Mouse (Mus musculus) ES-E14 (cell line): ENCODE results near the gene Pde4d. TPM values are rescaled to one million over a fixed set of nuclear protein-coding genes. Genes with fewer than 3 reads are reported as not detected.

Experiments
- DNase-seq: peaks from one replicate; pipeline ENCODE4 v3.0.0-alpha.2; 2013; ENCODE audit warnings: low read depth, low spot score
- H3K27ac ChIP-seq: 2 replicates; pipeline ENCODE4 v1.5.1; 2012; ENCODE audit warnings: low read depth, mild to moderate bottlenecking, low read length, moderate library complexity, mixed read lengths; ENCODE audit not compliant: poor library complexity, insufficient read depth, severe bottlenecking
- H3K36me3 ChIP-seq: 2 replicates; pipeline ENCODE4 v1.6.1; 2012; ENCODE audit warnings: mild to moderate bottlenecking, low read length, moderate library complexity, mixed read lengths; ENCODE audit not compliant: control insufficient read depth, poor library complexity, insufficient read depth, severe bottlenecking
- H3K4me1 ChIP-seq, 2 experiments: fragments of 150-350 bp in 1 of 2; sonication (generic) in 1 of 2; 2 replicates each; pipeline ENCODE4 v1.6.1; 2012; ENCODE audit warnings: low read length in 2 of 2, mild to moderate bottlenecking in 1 of 2, mixed read lengths in 1 of 2; ENCODE audit not compliant: control insufficient read depth in 2 of 2, insufficient read depth in 2 of 2, poor library complexity in 1 of 2
- H3K4me3 ChIP-seq, 2 experiments: fragments of 150-350 bp in 1 of 2; sonication (generic) in 1 of 2; 2 replicates each; pipeline ENCODE4 v1.5.1; 2012; ENCODE audit warnings: low read length in 2 of 2, low read depth in 1 of 2, mild to moderate bottlenecking in 1 of 2, mixed read lengths in 1 of 2; ENCODE audit not compliant: insufficient read depth in 1 of 2, poor library complexity in 1 of 2, severe bottlenecking in 1 of 2
- H3K9ac ChIP-seq: 2 replicates; pipeline ENCODE4 v1.6.1; 2012; ENCODE audit warnings: low read depth, mild to moderate bottlenecking, low read length, mixed read lengths; ENCODE audit not compliant: poor library complexity, insufficient read depth, severe bottlenecking
- H3K9me3 ChIP-seq: fragments of 150-350 bp; sonication (generic); 2 replicates; pipeline ENCODE4 v1.6.1; 2012; ENCODE audit warnings: low read depth, mild to moderate bottlenecking, low read length; ENCODE audit not compliant: control insufficient read depth, insufficient read depth
- CHD2 ChIP-seq: IDR thresholded peaks from 2 replicates; pipeline ENCODE4 v1.6.1; 2014; ENCODE audit warnings: mild to moderate bottlenecking, low read depth, low read length, inconsistent platforms
- HCFC1 ChIP-seq: IDR thresholded peaks from 2 replicates; pipeline ENCODE4 v1.6.1; 2012; ENCODE audit warnings: low read length, inconsistent platforms, borderline replicate concordance; ENCODE audit not compliant: insufficient read depth
- MAFK ChIP-seq: IDR thresholded peaks from 2 replicates; pipeline ENCODE4 v1.6.1; 2014; ENCODE audit warnings: mild to moderate bottlenecking, low read depth, low read length, inconsistent platforms; ENCODE audit not compliant: insufficient read depth
- ZC3H11A ChIP-seq: IDR thresholded peaks from 2 replicates; pipeline ENCODE4 v1.6.1; 2012; ENCODE audit warnings: low read depth, mild to moderate bottlenecking, inconsistent platforms, low read length, borderline replicate concordance
- ZNF384 ChIP-seq: IDR thresholded peaks from 2 replicates; pipeline ENCODE4 v1.6.1; 2012; ENCODE audit warnings: low read depth, low read length, inconsistent platforms
- in situ Hi-C, 2 experiments: fragments of 600-800 bp; cut with MboI; formaldehyde crosslinking; loops; one replicate each; pipeline ENCODE4 v1.15.1; 2025; ENCODE audit warnings: low sequenced_read_pairs in 2 of 2, inconsistent platforms in 1 of 2; ENCODE audit not compliant: unreplicated experiment in 2 of 2
- total RNA-seq: library from RNA; depleted of rRNA; stranded (reverse); fragments of 300-350 nt; gene quantifications from 2 replicates; pipeline ENCODE4 v1.2.3, GENCODE M21; 2012

Pde4d gene
- total RNA-seq, 1 experiment = 10.4 TPM

DNA sequence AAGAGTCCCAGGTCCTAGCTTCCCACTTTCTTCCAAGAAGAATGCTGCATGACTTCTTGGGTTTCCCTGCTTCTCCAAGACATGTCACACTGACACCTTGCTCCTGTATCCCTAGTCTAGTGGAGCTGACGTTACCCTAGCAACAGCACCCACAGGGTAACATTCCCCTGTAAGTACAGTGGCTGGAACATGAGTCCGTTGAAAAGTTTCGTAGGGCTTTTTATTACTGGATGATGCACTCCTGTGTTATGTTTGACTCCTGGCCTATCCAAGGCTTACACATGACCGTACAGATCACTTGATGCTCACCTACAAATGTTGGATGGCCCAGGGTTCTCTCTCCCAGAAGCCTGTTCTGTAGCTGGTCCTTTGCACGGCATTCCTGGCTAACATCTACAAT, 1307.1 kb downstream of the Pde4d start:
- no peaks in the 10 kb centered on the region for H3K36me3 ChIP-seq
- H3K4me1 ChIP-seq = no peaks in the 10 kb centered on the region
- TF ChIP-seq ZC3H11A (no peak), ZNF384 (no peak), MAFK (no peak), HCFC1 (no peak), CHD2 (no peak)
- H3K9me3 ChIP-seq = no peaks in the 10 kb centered on the region
- H3K27ac ChIP-seq = no peak overlapping the region
- H3K9ac ChIP-seq = no peak overlapping the region
- in situ Hi-C loops = loop anchor here in 1 of 2 experiments (25.0 kb wide), 1 partner anchor 520 kb away; no protein-coding TSS in a partner anchor
- no peak for DNase-seq
- H3K4me3 ChIP-seq = no peak overlapping the region

DNA sequence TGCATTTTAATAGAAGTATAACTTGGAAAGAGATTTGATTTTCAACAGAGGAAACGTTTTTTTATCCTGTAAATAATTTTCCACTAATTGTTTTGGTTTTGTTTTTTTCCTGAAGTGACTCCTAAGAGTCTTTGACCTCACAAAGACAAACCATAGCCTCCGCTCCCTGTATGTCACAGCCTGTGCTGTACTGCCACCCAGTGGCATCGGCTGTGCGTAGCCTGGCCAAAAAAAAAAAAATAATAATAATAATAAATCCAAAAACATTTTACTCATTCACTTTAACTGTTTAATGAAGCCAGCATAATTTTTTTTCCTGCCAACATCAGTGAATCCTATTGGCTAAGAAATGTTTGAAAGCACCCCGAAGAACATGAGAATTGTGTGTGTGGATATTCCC, 1309.5 kb downstream of the Pde4d start:
- Histone ChIP-seq H3K4me1 (no peaks in the 10 kb centered on the region), H3K36me3 (no peaks in the 10 kb centered on the region), H3K27ac (no peak overlapping the region), H3K9ac (no peak overlapping the region), H3K4me3 (no peak overlapping the region), H3K9me3 (no peaks in the 10 kb centered on the region)
- peak; percentile 60; the same call in 1 of the 2 replicates for TF ChIP-seq ZC3H11A
- TF ChIP-seq MAFK = no peak
- no peak for TF ChIP-seq CHD2
- no peak for TF ChIP-seq HCFC1
- peak; percentile 93 for TF ChIP-seq ZNF384
- no peak for DNase-seq
- in situ Hi-C loops = loop anchor here in 1 of 2 experiments (25.0 kb wide), 1 partner anchor 522 kb away; no protein-coding TSS in a partner anchor

- no peak for DNase-seq
- Histone ChIP-seq H3K36me3 (no peaks in the 10 kb centered on the region), H3K9ac (no peak overlapping the region), H3K4me3 (no peak overlapping the region), H3K9me3 (no peaks in the 10 kb centered on the region), H3K27ac (no peak overlapping the region), H3K4me1 (no peaks in the 10 kb centered on the region)
- in situ Hi-C loops = loop anchor here in 1 of 2 experiments (25.0 kb wide), 1 partner anchor 524 kb away; no protein-coding TSS in a partner anchor
- TF ChIP-seq CHD2 (no peak), ZNF384 (no peak), MAFK (no peak), HCFC1 (no peak), ZC3H11A (no peak)
Observed at GRCm38 (mm10) chr13:109761081-109761480, 1311.3 kb downstream of the Pde4d start.

DNA sequence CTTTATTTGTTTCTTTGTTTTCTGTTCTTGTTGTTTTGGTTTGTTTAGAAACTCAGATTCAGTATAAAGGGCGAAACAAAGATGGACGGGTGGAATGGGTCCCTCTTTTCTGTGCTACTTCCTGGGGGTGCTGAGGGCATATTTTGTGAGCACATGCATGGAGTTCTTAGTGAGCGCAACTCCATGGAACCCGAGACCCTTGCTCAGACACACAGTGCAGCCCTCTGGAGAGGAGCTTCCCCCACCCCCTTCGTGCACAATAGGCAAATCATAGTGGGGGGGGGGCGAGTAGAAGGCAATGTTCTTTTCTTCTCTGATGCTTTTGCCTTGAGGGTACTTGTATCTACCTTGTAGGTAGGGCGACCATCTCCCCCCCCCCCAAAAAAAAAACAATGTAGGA, 1325.0 kb downstream of the Pde4d start:
- H3K9me3 ChIP-seq = no peaks in the 10 kb centered on the region

GRCm38 (mm10) chr13:109775197-109775596, 1325.4 kb downstream of the Pde4d start:
- no peak for DNase-seq
- no peak overlapping the region for H3K9ac ChIP-seq
- no peak overlapping the region for H3K4me3 ChIP-seq
- no peaks in the 10 kb centered on the region for H3K36me3 ChIP-seq
- in situ Hi-C loops = no loop called here
- H3K4me1 ChIP-seq = peaks cover 16 to 25% of the 10 kb centered on the region in 2 experiments
- H3K9me3 ChIP-seq = no peaks in the 10 kb centered on the region
- no peak for TF ChIP-seq ZC3H11A
- TF ChIP-seq MAFK = no peak
- no peak for TF ChIP-seq HCFC1
- no peak for TF ChIP-seq CHD2
- no peak for TF ChIP-seq ZNF384
- peak overlapping the region; percentile 64 for H3K27ac ChIP-seq

More for the DNA sequence above, 1325.0 kb downstream of the Pde4d start:
- in situ Hi-C loops = loop anchor here in 1 of 2 experiments (25.0 kb wide), 1 partner anchor 537 kb away; no protein-coding TSS in a partner anchor
- H3K4me3 ChIP-seq = no peak overlapping the region
- 0 out of 2 replicates have a peak overlapping the region, but pooled peaks have one; percentile 12 for H3K9ac ChIP-seq
- no peak for TF ChIP-seq ZNF384
- H3K4me1 ChIP-seq = peaks cover 16 to 25% of the 10 kb centered on the region in 2 experiments
- DNase-seq = no peak
- no peaks in the 10 kb centered on the region; the same call in 1 of the 2 replicates for H3K36me3 ChIP-seq
- H3K27ac ChIP-seq = peak overlapping the region; percentile 61
